Mouse (Mus musculus): ENCODE results near the gene Izumo1r.

GRCm38 (mm10) chr9:14951072-14951471, 47.3 kb upstream of the Izumo1r start:
- TF ChIP-seq POLR2A (IDR thresholded peaks at IDR 0.05; ENCODE audit: borderline replicate concordance, extremely low read depth, low read depth, low read length) (no peak), CTCF (IDR thresholded peaks at IDR 0.05; ENCODE audit: insufficient read depth, low read length) (no peak)

All from lung, adult 2 months (tissue).